In genomic region chr11:103223951-103224456, GRCm38 (mm10) we compare ENCODE assay signal across 16 mouse cellular contexts. TPM values are rescaled to one million over a fixed set of nuclear protein-coding genes. Genes with fewer than 3 reads are reported as not detected.
DNase-seq lines count a peak whose midpoint lies in the region; ATAC-seq and TF ChIP-seq lines count a peak whose summit lies in the region.
"Had no signal": no experiment of that assay in that cellular context is flagged by ENCODE, and none has a peak within 500 bp of the region (broad histone marks: within the 10 kb centered on the region; RNA-seq: fewer than 3 reads in every experiment).

No protein-coding gene starts in this region.

- no peak overlapping the region for H3K4me2 ChIP-seq in heart, embryonic 11.5 days
- no peak overlapping the region for H3K4me2 ChIP-seq in stomach, postnatal 0 days (replicated peaks; ENCODE audit: low read depth)
- no peak overlapping the region for H3K4me2 ChIP-seq in midbrain, embryonic 16.5 days (ENCODE audit: low read length)
- H3K4me2 ChIP-seq: liver, embryonic 13.5 days; midbrain, embryonic 11.5 days had no signal

- 43% methylated on average over 18 of the region's 18 CpGs for WGBS in heart, adult 2 months
- WGBS in heart, embryonic 11.5 days (ENCODE audit: insufficient replicate concordance) = 66% methylated on average over 18 of the region's 18 CpGs
- 62% methylated on average over 18 of the region's 18 CpGs for WGBS in stomach, postnatal 0 days
- WGBS in midbrain, embryonic 16.5 days = 69% methylated on average over 18 of the region's 18 CpGs

- DNase-seq in heart, adult 2 months = peak; percentile 65 to 68
- peak; percentile 41 for DNase-seq in testis, postnatal 10 days (ENCODE audit: low spot score)
- no peak for DNase-seq in testis, postnatal 14 days (ENCODE audit: low spot score)
- peak; percentile 47 for DNase-seq in heart, postnatal 25 days (ENCODE audit: low spot score)
- no peak for DNase-seq in stomach, postnatal 0 days (ENCODE audit: low spot score)
- DNase-seq in thymus, postnatal 4 days = no peak
- DNase-seq: B cell, adult 2 months; cerebellum, postnatal 36 days; liver, embryonic 13.5 days had no signal

- H3K27me3 ChIP-seq in heart, adult 2 months (ENCODE audit: control insufficient read depth, insufficient read depth, low read length) = no peaks in the 10 kb centered on the region
- H3K27me3 ChIP-seq in heart, embryonic 11.5 days (ENCODE audit: control insufficient read depth, insufficient read depth, low read length) = peaks cover 7% of the 10 kb centered on the region; the same call in 1 of the 2 replicates
- H3K27me3 ChIP-seq in stomach, postnatal 0 days (ENCODE audit: control insufficient read depth, insufficient read depth, low read length) = no peaks in the 10 kb centered on the region
- H3K27me3 ChIP-seq in midbrain, embryonic 16.5 days (ENCODE audit: control insufficient read depth, insufficient read depth, low read depth, low read length) = no peaks in the 10 kb centered on the region
- H3K27me3 ChIP-seq: Patski had no signal

- peak; percentile 23; the same call in 1 of the 2 replicates for TF ChIP-seq POLR2A in heart, adult 2 months (IDR thresholded peaks at IDR 0.05; ENCODE audit: insufficient read depth, low read depth, low read length)

- no peak for ATAC-seq in heart, embryonic 11.5 days (replicated peaks; ENCODE audit: insufficient number of reproducible peaks, low FRiP score, low TSS enrichment)
- ATAC-seq in stomach, postnatal 0 days (ENCODE audit: low FRiP score, low TSS enrichment) = no peak
- no peak for ATAC-seq in midbrain, embryonic 16.5 days
- ATAC-seq: Patski had no signal

- H3K4me3 ChIP-seq in heart, adult 2 months = peak overlapping the region; percentile 28; the same call in 1 of the 2 replicates
- no peak overlapping the region for H3K4me3 ChIP-seq in heart, embryonic 11.5 days (ENCODE audit: low read depth, low read length)
- H3K4me3 ChIP-seq in stomach, postnatal 0 days (ENCODE audit: low read depth, low read length) = no peak overlapping the region
- H3K4me3 ChIP-seq in midbrain, embryonic 16.5 days (ENCODE audit: low read depth, low read length) = no peak overlapping the region
- H3K4me3 ChIP-seq: liver, embryonic 13.5 days had no signal

- H3K9ac ChIP-seq in heart, adult 2 months (ENCODE audit: low read depth, low read length) = peak overlapping the region; percentile 28
- H3K9ac ChIP-seq in heart, embryonic 11.5 days (ENCODE audit: low read depth, low read length) = no peak overlapping the region
- H3K9ac ChIP-seq in stomach, postnatal 0 days (ENCODE audit: low read length) = no peak overlapping the region
- H3K9ac ChIP-seq in midbrain, embryonic 16.5 days (ENCODE audit: low read depth, low read length) = no peak overlapping the region
- H3K9ac ChIP-seq: liver, embryonic 13.5 days had no signal

- peak overlapping the region; percentile 81 for H3K27ac ChIP-seq in heart, adult 2 months
- H3K27ac ChIP-seq in heart, embryonic 11.5 days (ENCODE audit: low read depth, low read length) = no peak overlapping the region
- peak overlapping the region; percentile 30; the same call in 1 of the 2 replicates for H3K27ac ChIP-seq in stomach, postnatal 0 days (replicated peaks)
- H3K27ac ChIP-seq in midbrain, embryonic 16.5 days (ENCODE audit: low read length) = no peak overlapping the region
- H3K27ac ChIP-seq: liver, embryonic 13.5 days had no signal

- intact Hi-C loops in heart, adult 2 months (cut with DNase I) = loop anchor here (2.0 kb wide), 1 partner anchor 47 kb away; no protein-coding TSS in a partner anchor
- intact Hi-C loops in heart, postnatal 25 days (cut with DNase I) = no loop called here

- H3K4me1 ChIP-seq in heart, adult 2 months (ENCODE audit: control insufficient read depth, insufficient read depth, low read length) = peaks cover 7% of the 10 kb centered on the region; the same call in 1 of the 2 replicates
- H3K4me1 ChIP-seq in heart, embryonic 11.5 days (ENCODE audit: control insufficient read depth, insufficient read depth, low read length) = no peaks in the 10 kb centered on the region
- no peaks in the 10 kb centered on the region for H3K4me1 ChIP-seq in stomach, postnatal 0 days (replicated peaks; ENCODE audit: control insufficient read depth, insufficient read depth)
- H3K4me1 ChIP-seq in midbrain, embryonic 16.5 days (ENCODE audit: control insufficient read depth, insufficient read depth, low read length) = no peaks in the 10 kb centered on the region

- no peaks in the 10 kb centered on the region for H3K9me3 ChIP-seq in heart, embryonic 11.5 days (replicated peaks; ENCODE audit: control insufficient read depth, low read length)
- no peaks in the 10 kb centered on the region for H3K9me3 ChIP-seq in stomach, postnatal 0 days (ENCODE audit: control insufficient read depth, low read length)
- H3K9me3 ChIP-seq in midbrain, embryonic 16.5 days (replicated peaks; ENCODE audit: control insufficient read depth, low read length, poor library complexity, severe bottlenecking) = no peaks in the 10 kb centered on the region
- H3K9me3 ChIP-seq: liver, embryonic 13.5 days had no signal

- no peaks in the 10 kb centered on the region for H3K79me2 ChIP-seq in heart, adult 2 months (replicated peaks; ENCODE audit: control insufficient read depth, insufficient read depth, low read length)

- H3K36me3 ChIP-seq in heart, adult 2 months (ENCODE audit: control insufficient read depth, insufficient read depth, low read length) = no peaks in the 10 kb centered on the region
- peaks cover 3% of the 10 kb centered on the region for H3K36me3 ChIP-seq in heart, embryonic 11.5 days (ENCODE audit: control insufficient read depth, insufficient read depth, low read length)
- peaks cover 28% of the 10 kb centered on the region for H3K36me3 ChIP-seq in stomach, postnatal 0 days (ENCODE audit: control insufficient read depth, insufficient read depth, low read length)
- peaks cover 18% of the 10 kb centered on the region for H3K36me3 ChIP-seq in midbrain, embryonic 16.5 days (ENCODE audit: control insufficient read depth, insufficient read depth, low read length)

- TF ChIP-seq EP300 in heart, adult 2 months (IDR thresholded peaks at IDR 0.05; ENCODE audit: insufficient read depth, low read depth, low read length) = no peak
- TF ChIP-seq EP300 in stomach, postnatal 0 days (optimal IDR thresholded peaks at IDR 0.05) = no peak

- no peak for TF ChIP-seq CTCF in heart, adult 2 months (IDR thresholded peaks at IDR 0.05)
- no peak for TF ChIP-seq CTCF in stomach, postnatal 0 days (IDR thresholded peaks at IDR 0.05; ENCODE audit: low read depth)

RNA-seq across cellular contexts. Expression of gene Spata32, which starts 5.8 kb away (rescaled TPM):
- not detected for total RNA-seq in heart, adult 2 months (2021)
- not detected in 2 replicates for polyA plus RNA-seq in heart, adult 2 months (2012; rRNA removed)
- polyA plus RNA-seq in heart, embryonic 11.5 days (2014; fragmentation: Nextera tagmentation; extraction: Ambion mirVana) = not detected in 2 replicates
- not detected for total RNA-seq in heart, postnatal 25 days (2021)
- polyA plus RNA-seq in stomach, postnatal 0 days (2015; fragmentation: Nextera tagmentation; extraction: Ambion mirVana) = not detected in 2 replicates
- polyA plus RNA-seq in midbrain, embryonic 16.5 days (2015; fragmentation: Nextera tagmentation; extraction: Ambion mirVana) = 1.2 and 1.3 TPM in 2 replicates
- total RNA-seq: adrenal gland, postnatal 36 days; neutrophil, adult 5-6 weeks had no signal
- polyA plus RNA-seq: heart, embryonic 14.5 days; liver, embryonic 13.5 days; midbrain, embryonic 11.5 days; Patski had no signal

RNA-seq across cellular contexts. Expression of gene 1700023F06Rik, which starts 15.6 kb away (rescaled TPM):
- not detected for total RNA-seq in heart, adult 2 months (2021)
- polyA plus RNA-seq in heart, adult 2 months (2012; rRNA removed) = 0.21 TPM in 1 of 2 replicates, not detected in the other
- not detected in 2 replicates for polyA plus RNA-seq in heart, embryonic 11.5 days (2014; fragmentation: Nextera tagmentation; extraction: Ambion mirVana)
- total RNA-seq in heart, postnatal 25 days (2021) = not detected
- 1.0 and 1.7 TPM in 2 replicates for polyA plus RNA-seq in stomach, postnatal 0 days (2015; fragmentation: Nextera tagmentation; extraction: Ambion mirVana)
- 2.3 and 3.1 TPM in 2 replicates for polyA plus RNA-seq in midbrain, embryonic 16.5 days (2015; fragmentation: Nextera tagmentation; extraction: Ambion mirVana)
- total RNA-seq: adrenal gland, postnatal 36 days; neutrophil, adult 5-6 weeks had no signal
- polyA plus RNA-seq: liver, embryonic 13.5 days had no signal

RNA-seq across cellular contexts. Expression of gene Map3k14, which starts 43.3 kb away (rescaled TPM):
- total RNA-seq in heart, adult 2 months (2021) = 1 to 10 TPM; 3.0 to 3.4 TPM
- 3.7 and 4.5 TPM in 2 replicates for polyA plus RNA-seq in heart, adult 2 months (2012; rRNA removed)
- polyA plus RNA-seq in heart, embryonic 11.5 days (2014; fragmentation: Nextera tagmentation; extraction: Ambion mirVana) = 1.4 and 1.7 TPM in 2 replicates
- 1 to 10 TPM; 2.7 to 2.9 TPM for total RNA-seq in heart, postnatal 25 days (2021)
- polyA plus RNA-seq in stomach, postnatal 0 days (2015; fragmentation: Nextera tagmentation; extraction: Ambion mirVana) = 1.6 TPM in 2 replicates
- 4.4 TPM in 2 replicates for polyA plus RNA-seq in midbrain, embryonic 16.5 days (2015; fragmentation: Nextera tagmentation; extraction: Ambion mirVana)

RNA-seq across cellular contexts. Expression of gene Fmnl1, which starts 53.1 kb away (rescaled TPM):
- 10 to 100 TPM; 12.1 to 14.5 TPM for total RNA-seq in heart, adult 2 months (2021)
- polyA plus RNA-seq in heart, adult 2 months (2012; rRNA removed) = 12.8 and 14.2 TPM in 2 replicates
- 0.79 and 1.1 TPM in 2 replicates for polyA plus RNA-seq in heart, embryonic 11.5 days (2014; fragmentation: Nextera tagmentation; extraction: Ambion mirVana)
- total RNA-seq in heart, postnatal 25 days (2021) = 10 to 100 TPM; 15.1 to 18.2 TPM
- polyA plus RNA-seq in stomach, postnatal 0 days (2015; fragmentation: Nextera tagmentation; extraction: Ambion mirVana) = 0.86 and 1.1 TPM in 2 replicates
- polyA plus RNA-seq in midbrain, embryonic 16.5 days (2015; fragmentation: Nextera tagmentation; extraction: Ambion mirVana) = 5.7 and 6.3 TPM in 2 replicates

Comparison
In these comparisons a context has a peak if more than half of its experiments do, and no peak if none do; other contexts are left out.
1. DNase-seq: peak in heart, adult 2 months (2 of 2), testis, postnatal 10 days (single experiment) and heart, postnatal 25 days (single experiment); none in testis, postnatal 14 days (single experiment), stomach, postnatal 0 days (single experiment) and thymus, postnatal 4 days (single experiment).
2. H3K27ac ChIP-seq: peak in heart, adult 2 months (single experiment) and stomach, postnatal 0 days (single experiment); none in heart, embryonic 11.5 days (single experiment) and midbrain, embryonic 16.5 days (single experiment).